Mouse (Mus musculus): Measurements from ENCODE around the gene Kif3a.

GRCm38 (mm10) chr11:53528397-53529252, 38.6 kb upstream of the Kif3a start:
- TF ChIP-seq CTCF (IDR thresholded peaks at IDR 0.05; ENCODE audit: borderline replicate concordance, insufficient read depth, low read depth, low read length), result no peak
- TF ChIP-seq POLR2A (IDR thresholded peaks at IDR 0.05; ENCODE audit: borderline replicate concordance, insufficient read depth, low read length), result no peak

All from cerebellum, adult 2 months (tissue).